Mouse (Mus musculus): Measurements from ENCODE around the gene Stxbp1. TPM values are rescaled to one million over a fixed set of nuclear protein-coding genes. Genes with fewer than 3 reads are reported as not detected.

The Stxbp1 gene
- polyA plus RNA-seq, 1 experiment from 2014 or later = 51.4 TPM

Other genes starting within 250 kb of the Stxbp1 start
- 3.4 and 4.5 TPM in 2 replicates for gene St6galnac6, start 247.5 kb downstream of the Stxbp1 start, polyA plus RNA-seq (2014; fragmentation: Nextera tagmentation; extraction: Ambion mirVana)
- 18.3 and 22.0 TPM in 2 replicates for gene Ak1, start 225.5 kb downstream of the Stxbp1 start, polyA plus RNA-seq (2014; fragmentation: Nextera tagmentation; extraction: Ambion mirVana)
- gene Eng, start 200.7 kb downstream of the Stxbp1 start, polyA plus RNA-seq (2014; fragmentation: Nextera tagmentation; extraction: Ambion mirVana) = 20.5 and 22.7 TPM in 2 replicates
- 10.3 and 13.9 TPM in 2 replicates for gene Fpgs, start 143.1 kb downstream of the Stxbp1 start, polyA plus RNA-seq (2014; fragmentation: Nextera tagmentation; extraction: Ambion mirVana)
- gene Cdk9, start 134.2 kb downstream of the Stxbp1 start, polyA plus RNA-seq (2014; fragmentation: Nextera tagmentation; extraction: Ambion mirVana) = 72.8 and 82.6 TPM in 2 replicates
- gene Sh2d3c, start 126.2 kb downstream of the Stxbp1 start, polyA plus RNA-seq (2014; fragmentation: Nextera tagmentation; extraction: Ambion mirVana) = 23.4 and 25.5 TPM in 2 replicates
- gene 6330409D20Rik, start 106.2 kb downstream of the Stxbp1 start, polyA plus RNA-seq (2014; fragmentation: Nextera tagmentation; extraction: Ambion mirVana) = 2.0 and 3.0 TPM in 2 replicates
- 47.7 and 51.4 TPM in 2 replicates for gene Tor2a, start 90.0 kb downstream of the Stxbp1 start, polyA plus RNA-seq (2014; fragmentation: Nextera tagmentation; extraction: Ambion mirVana)
- gene Ttc16, start 71.6 kb downstream of the Stxbp1 start, polyA plus RNA-seq (2014; fragmentation: Nextera tagmentation; extraction: Ambion mirVana) = 0.26 and 0.30 TPM in 2 replicates
- gene Ptrh1, start 71.5 kb downstream of the Stxbp1 start, polyA plus RNA-seq (2014; fragmentation: Nextera tagmentation; extraction: Ambion mirVana) = 3.2 and 3.9 TPM in 2 replicates
- 0.08 and 0.28 TPM in 2 replicates for gene Cfap157, start 62.8 kb downstream of the Stxbp1 start, polyA plus RNA-seq (2014; fragmentation: Nextera tagmentation; extraction: Ambion mirVana)
- 10.3 and 10.6 TPM in 2 replicates for gene Fam129b, start 28.9 kb upstream of the Stxbp1 start, polyA plus RNA-seq (2014; fragmentation: Nextera tagmentation; extraction: Ambion mirVana)
- gene Rpl12, start 114.3 kb upstream of the Stxbp1 start, polyA plus RNA-seq (2014; fragmentation: Nextera tagmentation; extraction: Ambion mirVana) = 129 and 155 TPM in 2 replicates
- gene Lrsam1, start 114.4 kb upstream of the Stxbp1 start, polyA plus RNA-seq (2014; fragmentation: Nextera tagmentation; extraction: Ambion mirVana) = 9.2 and 9.3 TPM in 2 replicates
- 8.4 and 9.5 TPM in 2 replicates for gene Slc2a8, start 134.8 kb upstream of the Stxbp1 start, polyA plus RNA-seq (2014; fragmentation: Nextera tagmentation; extraction: Ambion mirVana)

Measured in midbrain, embryonic 11.5 days (tissue).